Comparison of ENCODE assay signal across 27 mouse cellular contexts in the genomic region with DNA sequence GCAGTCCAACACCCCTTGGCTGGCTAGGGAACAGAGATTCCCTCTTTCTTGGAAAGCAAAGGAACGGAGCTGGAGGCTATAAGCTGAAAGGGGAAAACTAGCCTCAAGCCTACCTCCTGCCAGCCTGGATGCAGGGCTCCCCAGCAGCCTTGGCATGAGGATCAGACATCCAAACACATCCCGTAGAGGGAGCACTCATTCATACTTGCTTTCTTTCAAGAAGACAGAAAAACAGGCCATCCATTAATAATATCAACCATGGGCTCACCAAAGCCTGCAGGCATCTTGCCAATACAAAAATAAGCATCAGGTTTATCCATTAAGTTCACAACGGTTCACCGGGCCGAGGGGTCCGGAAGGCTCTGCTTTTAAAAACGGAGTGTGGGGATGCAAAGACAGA.
DNase-seq lines count a peak whose midpoint lies in the region; ATAC-seq and TF ChIP-seq lines count a peak whose summit lies in the region.
"Had no signal": no experiment of that assay in that cellular context is flagged by ENCODE, and none has a peak within 500 bp of the region (broad histone marks: within the 10 kb centered on the region; RNA-seq: fewer than 3 reads in every experiment).

No protein-coding gene starts in this region.

- H3K4me1 ChIP-seq in forebrain, postnatal 0 days (ENCODE audit: insufficient read depth) = no peaks in the 10 kb centered on the region
- H3K4me1 ChIP-seq in forebrain, embryonic 12.5 days = no peaks in the 10 kb centered on the region
- peaks cover 11% of the 10 kb centered on the region for H3K4me1 ChIP-seq in midbrain, embryonic 16.5 days (ENCODE audit: control insufficient read depth, insufficient read depth, low read length)
- no peaks in the 10 kb centered on the region for H3K4me1 ChIP-seq in midbrain, embryonic 14.5 days (ENCODE audit: control insufficient read depth, insufficient read depth, low read length)
- H3K4me1 ChIP-seq: embryonic facial prominence, embryonic 12.5 days; heart, embryonic 12.5 days; liver, embryonic 13.5 days had no signal

- WGBS in forebrain, postnatal 0 days = 38% methylated on average over 7 of the region's 7 CpGs
- 77% methylated on average over 7 of the region's 7 CpGs for WGBS in forebrain, embryonic 12.5 days
- 72% methylated on average over 7 of the region's 7 CpGs for WGBS in midbrain, embryonic 16.5 days
- 79% methylated on average over 7 of the region's 7 CpGs for WGBS in midbrain, embryonic 14.5 days

- no peaks in the 10 kb centered on the region for H3K27me3 ChIP-seq in forebrain, postnatal 0 days (ENCODE audit: insufficient read depth, low read length)
- no peaks in the 10 kb centered on the region for H3K27me3 ChIP-seq in forebrain, embryonic 12.5 days
- no peaks in the 10 kb centered on the region for H3K27me3 ChIP-seq in midbrain, embryonic 16.5 days (ENCODE audit: control insufficient read depth, insufficient read depth, low read depth, low read length)
- H3K27me3 ChIP-seq in midbrain, embryonic 14.5 days (ENCODE audit: control insufficient read depth, insufficient read depth, low read length) = no peaks in the 10 kb centered on the region
- H3K27me3 ChIP-seq: embryonic facial prominence, embryonic 12.5 days; heart, embryonic 12.5 days; liver, embryonic 13.5 days had no signal

- peak; percentile 26 for TF ChIP-seq CTCF in forebrain, postnatal 0 days (IDR thresholded peaks at IDR 0.05; ENCODE audit: low read depth)
- TF ChIP-seq CTCF in brain, embryonic 14.5 days (IDR thresholded peaks at IDR 0.05; ENCODE audit: borderline replicate concordance, extremely low read depth, insufficient read depth, insufficient read length) = no peak

- H3K4me2 ChIP-seq in forebrain, postnatal 0 days (ENCODE audit: low read depth) = no peak overlapping the region
- H3K4me2 ChIP-seq in forebrain, embryonic 12.5 days = no peak overlapping the region
- H3K4me2 ChIP-seq in midbrain, embryonic 16.5 days (ENCODE audit: low read length) = no peak overlapping the region
- no peak overlapping the region for H3K4me2 ChIP-seq in midbrain, embryonic 14.5 days (ENCODE audit: low read length)
- H3K4me2 ChIP-seq: embryonic facial prominence, embryonic 12.5 days; heart, embryonic 12.5 days; hindbrain, embryonic 14.5 days; liver, embryonic 13.5 days had no signal

- H3K36me3 ChIP-seq in forebrain, postnatal 0 days (ENCODE audit: insufficient read depth) = no peaks in the 10 kb centered on the region
- H3K36me3 ChIP-seq in forebrain, embryonic 12.5 days (replicated peaks) = no peaks in the 10 kb centered on the region
- H3K36me3 ChIP-seq in midbrain, embryonic 16.5 days (ENCODE audit: control insufficient read depth, insufficient read depth, low read length) = no peaks in the 10 kb centered on the region
- no peaks in the 10 kb centered on the region for H3K36me3 ChIP-seq in midbrain, embryonic 14.5 days (ENCODE audit: control insufficient read depth, insufficient read depth, low read length)
- H3K36me3 ChIP-seq: embryonic facial prominence, embryonic 12.5 days; heart, embryonic 12.5 days; liver, embryonic 13.5 days had no signal

- H3K9ac ChIP-seq in forebrain, postnatal 0 days = no peak overlapping the region
- no peak overlapping the region for H3K9ac ChIP-seq in forebrain, embryonic 12.5 days
- H3K9ac ChIP-seq in midbrain, embryonic 16.5 days (ENCODE audit: low read depth, low read length) = no peak overlapping the region
- no peak overlapping the region for H3K9ac ChIP-seq in midbrain, embryonic 14.5 days (replicated peaks; ENCODE audit: low read length)
- H3K9ac ChIP-seq: embryonic facial prominence, embryonic 12.5 days; heart, embryonic 12.5 days; hindbrain, embryonic 14.5 days; liver, embryonic 13.5 days had no signal

- no peak overlapping the region for H3K4me3 ChIP-seq in forebrain, postnatal 0 days (ENCODE audit: low read depth, low read length)
- H3K4me3 ChIP-seq in forebrain, embryonic 12.5 days (replicated peaks) = no peak overlapping the region
- H3K4me3 ChIP-seq in midbrain, embryonic 16.5 days (ENCODE audit: low read depth, low read length) = no peak overlapping the region
- H3K4me3 ChIP-seq in midbrain, embryonic 14.5 days (replicated peaks; ENCODE audit: low read depth, low read length) = no peak overlapping the region
- H3K4me3 ChIP-seq: embryonic facial prominence, embryonic 12.5 days; heart, adult 2 months; heart, embryonic 12.5 days; left cerebral cortex, adult 2 months; liver, embryonic 13.5 days had no signal

- peak; percentile 15; the same call in 1 of the 2 replicates for ATAC-seq in forebrain, postnatal 0 days
- ATAC-seq in forebrain, embryonic 12.5 days (ENCODE audit: low FRiP score) = no peak
- peak; percentile 41; the same call in 1 of the 2 replicates for ATAC-seq in midbrain, embryonic 16.5 days
- no peak for ATAC-seq in midbrain, embryonic 14.5 days (ENCODE audit: low FRiP score, low TSS enrichment)
- ATAC-seq: inflammation-experienced regulatory T-cells, adult 6 months; lung, postnatal 0 days had no signal

- H3K27ac ChIP-seq in forebrain, postnatal 0 days (ENCODE audit: low read depth, low read length) = no peak overlapping the region
- no peak overlapping the region for H3K27ac ChIP-seq in forebrain, embryonic 12.5 days
- peak overlapping the region; percentile 22; the same call in 1 of the 2 replicates for H3K27ac ChIP-seq in midbrain, embryonic 16.5 days (ENCODE audit: low read length)
- no peak overlapping the region for H3K27ac ChIP-seq in midbrain, embryonic 14.5 days (replicated peaks; ENCODE audit: low read depth, low read length)
- H3K27ac ChIP-seq: embryonic facial prominence, embryonic 12.5 days; heart, adult 2 months; hindbrain, embryonic 14.5 days; left cerebral cortex, adult 2 months; liver, embryonic 13.5 days had no signal

- no peaks in the 10 kb centered on the region for H3K9me3 ChIP-seq in forebrain, postnatal 0 days (ENCODE audit: low read length)
- no peaks in the 10 kb centered on the region for H3K9me3 ChIP-seq in forebrain, embryonic 12.5 days
- no peaks in the 10 kb centered on the region for H3K9me3 ChIP-seq in midbrain, embryonic 16.5 days (replicated peaks; ENCODE audit: control insufficient read depth, low read length, poor library complexity, severe bottlenecking)
- H3K9me3 ChIP-seq in midbrain, embryonic 14.5 days (ENCODE audit: control insufficient read depth, low read length) = no peaks in the 10 kb centered on the region
- H3K9me3 ChIP-seq: embryonic facial prominence, embryonic 12.5 days; heart, embryonic 12.5 days; liver, embryonic 13.5 days had no signal

- TF ChIP-seq POLR2A in brain, embryonic 14.5 days (IDR thresholded peaks at IDR 0.05; ENCODE audit: borderline replicate concordance, extremely low read depth, insufficient read depth, insufficient read length, poor library complexity, severe bottlenecking) = no peak

- peak; percentile 25 to 58 for DNase-seq in cerebellum, postnatal 14 days
- DNase-seq in cerebellum, adult 8-10 months = no peak
- no peak for DNase-seq in forebrain, postnatal 0 days
- DNase-seq in midbrain, embryonic 14.5 days = no peak
- DNase-seq in brain, embryonic 14.5 days (ENCODE audit: low read depth) = peak; percentile 81
- DNase-seq in embryo, embryonic 10.5 days (ENCODE audit: low spot score) = no peak
- DNase-seq: adrenal gland, postnatal 14 days; embryo, embryonic 11 days; heart, adult 2 months; heart, postnatal 4 days; kidney, adult 11 months; kidney, postnatal 14 days; liver, embryonic 13.5 days; lung, adult 18-20 months; lung, postnatal 4 days; right cerebral cortex, postnatal 25 days; spleen, adult 18-20 months; thymus, adult 18-20 months; thymus, postnatal 25 days had no signal

Comparison
In these comparisons a context has a peak if more than half of its experiments do, and no peak if none do; other contexts are left out.
1. DNase-seq: peak in cerebellum, postnatal 14 days (2 of 2) and brain, embryonic 14.5 days (single experiment); none in cerebellum, adult 8-10 months (single experiment), forebrain, postnatal 0 days (single experiment), midbrain, embryonic 14.5 days (single experiment) and embryo, embryonic 10.5 days (single experiment).
2. ATAC-seq: peak in forebrain, postnatal 0 days (single experiment) and midbrain, embryonic 16.5 days (single experiment); none in forebrain, embryonic 12.5 days (single experiment) and midbrain, embryonic 14.5 days (single experiment).